Comparison of ENCODE assay signal across 9 mouse cellular contexts in genomic region chr2:104176979-104177704, GRCm38 (mm10). TPM values are rescaled to one million over a fixed set of nuclear protein-coding genes. Genes with fewer than 3 reads are reported as not detected.
DNase-seq lines count a peak whose midpoint lies in the region; ATAC-seq and TF ChIP-seq lines count a peak whose summit lies in the region.
"Had no signal": no experiment of that assay in that cellular context is flagged by ENCODE, and none has a peak within 500 bp of the region (broad histone marks: within the 10 kb centered on the region; RNA-seq: fewer than 3 reads in every experiment).

No protein-coding gene starts in this region.

- peak overlapping the region; percentile 51 for H3K27ac ChIP-seq in lung, embryonic 16.5 days (ENCODE audit: low read length)
- H3K27ac ChIP-seq in embryonic facial prominence, embryonic 11.5 days (replicated peaks; ENCODE audit: low read depth, low read length): no peak overlapping the region
- H3K27ac ChIP-seq in heart, embryonic 16.5 days (ENCODE audit: low read length): peak overlapping the region; percentile 89
- peak overlapping the region; percentile 73 for H3K27ac ChIP-seq in layer of hippocampus, adult 2 months

- peak; percentile 81 for ATAC-seq in lung, embryonic 16.5 days (ENCODE audit: low read depth)
- ATAC-seq in embryonic facial prominence, embryonic 11.5 days (replicated peaks; ENCODE audit: insufficient number of reproducible peaks, low FRiP score, low TSS enrichment, low read depth): 0 out of 2 replicates have a peak, but pooled peaks have one; percentile 66
- ATAC-seq in heart, embryonic 16.5 days (replicated peaks; ENCODE audit: extremely low read depth, insufficient read depth, low FRiP score): peak; percentile 61
- ATAC-seq in megakaryocyte, adult 5-6 weeks (ENCODE audit: poor library complexity, severe bottlenecking): peak; percentile 50

- H3K9ac ChIP-seq in lung, embryonic 16.5 days (ENCODE audit: low read length): no peak overlapping the region
- H3K9ac ChIP-seq in embryonic facial prominence, embryonic 11.5 days (replicated peaks; ENCODE audit: low read length): no peak overlapping the region
- peak overlapping the region; percentile 63 for H3K9ac ChIP-seq in heart, embryonic 16.5 days (ENCODE audit: low read length)

- no peak for TF ChIP-seq POLR2A in lung, adult 2 months (IDR thresholded peaks at IDR 0.05; ENCODE audit: borderline replicate concordance, extremely low read depth, low read depth, low read length)

- no peak for DNase-seq in lung, adult 2 months
- peak; percentile 29 for DNase-seq in embryonic facial prominence, embryonic 11.5 days (ENCODE audit: low spot score)
- peak; percentile 25 to 28 for DNase-seq in layer of hippocampus, adult 2 months (ENCODE audit: low spot score in 2 of 2)
- DNase-seq in skeletal muscle tissue, adult 2 months (ENCODE audit: low read depth, low spot score): peak; percentile 27
- DNase-seq in cerebellum, adult 9-10 months: no peak

- no peaks in the 10 kb centered on the region for H3K9me3 ChIP-seq in lung, embryonic 16.5 days (ENCODE audit: control insufficient read depth, low read length)
- H3K9me3 ChIP-seq in embryonic facial prominence, embryonic 11.5 days (replicated peaks; ENCODE audit: control insufficient read depth, low read length): no peaks in the 10 kb centered on the region
- H3K9me3 ChIP-seq in heart, embryonic 16.5 days (replicated peaks; ENCODE audit: control insufficient read depth, low read length): no peaks in the 10 kb centered on the region

- no peak overlapping the region for H3K4me3 ChIP-seq in lung, embryonic 16.5 days (ENCODE audit: low read length)
- H3K4me3 ChIP-seq in lung, adult 2 months (replicated peaks; ENCODE audit: extremely low read depth, low read depth, low read length): no peak overlapping the region
- H3K4me3 ChIP-seq in embryonic facial prominence, embryonic 11.5 days (ENCODE audit: low read depth, low read length): no peak overlapping the region
- no peak overlapping the region for H3K4me3 ChIP-seq in heart, embryonic 16.5 days (ENCODE audit: low read length)
- no peak overlapping the region; the same call in 1 of the 2 replicates for H3K4me3 ChIP-seq in layer of hippocampus, adult 2 months

- H3K36me3 ChIP-seq in lung, embryonic 16.5 days (ENCODE audit: control insufficient read depth, insufficient read depth, low read length): no peaks in the 10 kb centered on the region
- H3K36me3 ChIP-seq in embryonic facial prominence, embryonic 11.5 days (replicated peaks; ENCODE audit: control insufficient read depth, insufficient read depth, low read depth, low read length): no peaks in the 10 kb centered on the region
- H3K36me3 ChIP-seq in heart, embryonic 16.5 days (ENCODE audit: control insufficient read depth, insufficient read depth): no peaks in the 10 kb centered on the region

- H3K4me1 ChIP-seq in lung, embryonic 16.5 days (replicated peaks; ENCODE audit: control insufficient read depth, insufficient read depth, low read length): peaks cover 17% of the 10 kb centered on the region
- no peaks in the 10 kb centered on the region for H3K4me1 ChIP-seq in lung, adult 2 months (ENCODE audit: control insufficient read depth, insufficient read depth, low read length)
- no peaks in the 10 kb centered on the region for H3K4me1 ChIP-seq in embryonic facial prominence, embryonic 11.5 days (ENCODE audit: control insufficient read depth, insufficient read depth, low read length)
- peaks cover 21% of the 10 kb centered on the region for H3K4me1 ChIP-seq in heart, embryonic 16.5 days (ENCODE audit: control insufficient read depth, insufficient read depth, low read length)

- TF ChIP-seq CTCF in lung, adult 2 months (IDR thresholded peaks at IDR 0.05; ENCODE audit: insufficient read depth, low read length): no peak
- TF ChIP-seq CTCF in layer of hippocampus, adult 2 months (conservative IDR thresholded peaks at IDR 0.05): no peak

- H3K27me3 ChIP-seq in lung, embryonic 16.5 days (ENCODE audit: control insufficient read depth, insufficient read depth, low read depth, low read length): no peaks in the 10 kb centered on the region
- no peaks in the 10 kb centered on the region for H3K27me3 ChIP-seq in embryonic facial prominence, embryonic 11.5 days (ENCODE audit: control insufficient read depth, insufficient read depth, low read length)
- no peaks in the 10 kb centered on the region for H3K27me3 ChIP-seq in heart, embryonic 16.5 days (ENCODE audit: control insufficient read depth, insufficient read depth, low read length)

- 38% methylated on average over 13 of the region's 13 CpGs for WGBS in lung, embryonic 16.5 days
- WGBS in lung, adult 2 months: 37% methylated on average over 13 of the region's 13 CpGs
- 45% methylated on average over 13 of the region's 13 CpGs for WGBS in embryonic facial prominence, embryonic 11.5 days
- WGBS in heart, embryonic 16.5 days: 27% methylated on average over 13 of the region's 13 CpGs

- peak overlapping the region; percentile 21; the same call in 1 of the 2 replicates for H3K4me2 ChIP-seq in lung, embryonic 16.5 days (ENCODE audit: low read depth, low read length)
- H3K4me2 ChIP-seq in embryonic facial prominence, embryonic 11.5 days (ENCODE audit: low read depth, low read length): no peak overlapping the region
- H3K4me2 ChIP-seq in heart, embryonic 16.5 days (ENCODE audit: low read depth, low read length): peak overlapping the region; percentile 38; the same call in 1 of the 2 replicates

RNA-seq across cellular contexts. Expression of gene A930018P22Rik, which starts 54.6 kb away (rescaled TPM):
- not detected in 2 replicates for polyA plus RNA-seq in lung, embryonic 16.5 days (2015; fragmentation: Nextera tagmentation; extraction: Ambion mirVana)
- polyA plus RNA-seq in lung, adult 2 months (2012; rRNA removed): 0.26 TPM in 1 of 2 replicates, not detected in the other
- not detected in 2 replicates for polyA plus RNA-seq in embryonic facial prominence, embryonic 11.5 days (2014; fragmentation: Nextera tagmentation; extraction: Ambion mirVana)
- polyA plus RNA-seq in heart, embryonic 16.5 days (2015; fragmentation: Nextera tagmentation; extraction: Ambion mirVana): 0.19 TPM in 1 of 2 replicates, not detected in the other
- not detected for total RNA-seq in layer of hippocampus, adult 2 months (2021)
- total RNA-seq in megakaryocyte, adult 5-6 weeks (2015): not detected in 2 replicates
- not detected in 2 replicates for total RNA-seq in megakaryocyte, adult 5-6 weeks (2017)
- total RNA-seq: neutrophil, adult 5-6 weeks had no signal

Comparison
In these comparisons a context has a peak if more than half of its experiments do, and no peak if none do; other contexts are left out.
1. DNase-seq: peak in embryonic facial prominence, embryonic 11.5 days (single experiment), layer of hippocampus, adult 2 months (2 of 2) and skeletal muscle tissue, adult 2 months (single experiment); none in lung, adult 2 months (single experiment) and cerebellum, adult 9-10 months (single experiment).
2. Peak in every context shown above with its lines, with median percentiles within 50 percentile points of each other: ATAC-seq.